Mouse (Mus musculus) right cerebral cortex, postnatal 14 days (tissue): Measurements from ENCODE around the gene Fgf10.
A peak's percentile ranks its signal among the peaks of the same experiment; 100 is the strongest.

Experiments
- DNase-seq: peaks from one replicate; pipeline ENCODE4 v3.0.0; 2022

The Fgf10 gene

GRCm38 (mm10) chr13:118718396-118718795, 48.8 kb downstream of the Fgf10 start:
- no peak for DNase-seq

GRCm38 (mm10) chr13:118721668-118722067, 52.1 kb downstream of the Fgf10 start:
- DNase-seq: no peak

GRCm38 (mm10) chr13:118731850-118732552, 62.4 kb downstream of the Fgf10 start:
- peak; percentile 9 for DNase-seq

GRCm38 (mm10) chr13:118739854-118740411, 70.3 kb downstream of the Fgf10 start:
- DNase-seq: no peak

GRCm38 (mm10) chr13:118742788-118743187, 73.2 kb downstream of the Fgf10 start:
- DNase-seq: no peak

GRCm38 (mm10) chr13:118744806-118745205, 75.2 kb downstream of the Fgf10 start:
- DNase-seq: no peak

- no peak for DNase-seq
Measured at GRCm38 (mm10) chr13:118746427-118746826, 76.8 kb downstream of the Fgf10 start.

GRCm38 (mm10) chr13:118754024-118754423, 84.4 kb downstream of the Fgf10 start:
- DNase-seq: no peak

- DNase-seq: no peak
Measured at GRCm38 (mm10) chr13:118759021-118759420, 89.4 kb downstream of the Fgf10 start.

GRCm38 (mm10) chr13:118762982-118763381, 93.4 kb downstream of the Fgf10 start:
- no peak for DNase-seq

GRCm38 (mm10) chr13:118772188-118772587, 102.6 kb downstream of the Fgf10 start:
- DNase-seq: no peak

- DNase-seq: no peak
Measured at GRCm38 (mm10) chr13:118775148-118775547, 105.6 kb downstream of the Fgf10 start.

- DNase-seq: no peak
Measured at GRCm38 (mm10) chr13:118779161-118779560, 109.6 kb downstream of the Fgf10 start.

GRCm38 (mm10) chr13:118791753-118792152, 122.2 kb downstream of the Fgf10 start:
- DNase-seq: peak; percentile 28

GRCm38 (mm10) chr13:118792198-118792597, 122.6 kb downstream of the Fgf10 start:
- DNase-seq: no peak

GRCm38 (mm10) chr13:118800176-118800575, 130.6 kb downstream of the Fgf10 start:
- DNase-seq: no peak

GRCm38 (mm10) chr13:118806662-118807061, 137.1 kb downstream of the Fgf10 start:
- no peak for DNase-seq

GRCm38 (mm10) chr13:118819785-118820184, 150.2 kb downstream of the Fgf10 start:
- DNase-seq: no peak

GRCm38 (mm10) chr13:118823113-118823512, 153.5 kb downstream of the Fgf10 start:
- no peak for DNase-seq

GRCm38 (mm10) chr13:118825102-118825501, 155.5 kb downstream of the Fgf10 start:
- DNase-seq: no peak

GRCm38 (mm10) chr13:118828604-118829381, 159.2 kb downstream of the Fgf10 start:
- DNase-seq: no peak

- no peak for DNase-seq
Measured at GRCm38 (mm10) chr13:118834021-118834420, 164.4 kb downstream of the Fgf10 start.

- DNase-seq: no peak
Measured at GRCm38 (mm10) chr13:118835078-118835477, 165.5 kb downstream of the Fgf10 start.
